15 mouse cellular contexts compared by ENCODE assay signal in the genomic region with DNA sequence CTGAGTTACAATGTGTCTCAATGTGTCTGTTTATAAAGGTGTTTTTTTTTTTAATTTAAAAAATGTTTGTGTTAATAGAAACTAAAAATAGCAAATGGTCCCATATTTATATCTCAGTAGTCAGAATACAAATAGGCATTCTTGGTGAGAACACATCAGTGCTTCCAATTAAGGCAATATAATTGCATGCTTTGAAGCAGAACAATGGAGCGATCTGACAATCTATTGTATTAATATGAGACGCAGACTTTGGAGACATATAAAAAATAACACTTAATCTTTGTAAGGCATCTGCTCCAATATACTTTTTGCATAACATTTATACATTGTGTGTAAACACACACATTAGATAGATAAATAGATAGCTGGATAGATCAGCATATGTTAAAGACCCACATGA.
"Had no signal": no experiment of that assay in that cellular context is flagged by ENCODE, and none has a peak within 500 bp of the region (broad histone marks: within the 10 kb centered on the region; RNA-seq: fewer than 3 reads in every experiment).

No protein-coding gene starts in this region.

- DNase-seq: cerebellum, adult 9-11 months; cerebellum, postnatal 10 days; cerebellum, postnatal 14 days; cerebellum, postnatal 25 days; cerebellum, postnatal 36 days; embryo, embryonic 11 days; forebrain, postnatal 0 days; gastrocnemius, adult 2 months; gastrocnemius, postnatal 10 days; gastrocnemius, postnatal 14 days; gastrocnemius, postnatal 25 days; gastrocnemius, postnatal 36 days; heart, adult 11 months; heart, adult 18-20 months; heart, adult 2 months had no signal
